Mouse (Mus musculus) testis, adult 2 months (tissue): Measurements from ENCODE around the gene Ldb1. TPM values are rescaled to one million over a fixed set of nuclear protein-coding genes. Genes with fewer than 3 reads are reported as not detected.
"Not testable (repeated sequence)": the region's sequence is repeated elsewhere in the genome, so short reads cannot be mapped to it uniquely, and the experiment has no call there.

ENCODE experiments used
- H3K27ac ChIP-seq: fragments of 200-500 bp; 2 replicates; pipeline ENCODE4 v1.5.1; 2012; ENCODE audit warnings: low read depth, low read length; ENCODE audit not compliant: control insufficient read depth, insufficient read depth
- H3K27me3 ChIP-seq: fragments of 200-500 bp; 2 replicates; pipeline ENCODE4 v1.6.1; 2012; ENCODE audit warnings: mild to moderate bottlenecking, low read length, moderate library complexity; ENCODE audit not compliant: control insufficient read depth, insufficient read depth
- H3K36me3 ChIP-seq: fragments of 200-500 bp; 2 replicates; pipeline ENCODE4 v1.6.1; 2012; ENCODE audit warnings: mild to moderate bottlenecking, low read length; ENCODE audit not compliant: control insufficient read depth, insufficient read depth
- H3K4me1 ChIP-seq: fragments of 200-500 bp; 2 replicates; pipeline ENCODE4 v1.6.1; 2012; ENCODE audit warnings: low read length; ENCODE audit not compliant: control insufficient read depth, insufficient read depth
- H3K4me3 ChIP-seq: fragments of 200-500 bp; 2 replicates; pipeline ENCODE4 v1.5.1; 2012; ENCODE audit warnings: low read depth, mild to moderate bottlenecking, low read length, moderate library complexity, mixed read lengths; ENCODE audit not compliant: control insufficient read depth
- CTCF ChIP-seq: fragments of 200-500 bp; IDR thresholded peaks from 2 replicates; pipeline ENCODE4 v1.5.1; 2012; ENCODE audit warnings: low read depth, mild to moderate bottlenecking, inconsistent platforms, low read length, moderate library complexity; ENCODE audit not compliant: control insufficient read depth, insufficient read depth, insufficient replicate concordance
- POLR2A ChIP-seq: fragments of 200-500 bp; IDR thresholded peaks from 2 replicates; pipeline ENCODE4 v1.6.1; 2012; ENCODE audit warnings: low read depth, mild to moderate bottlenecking, inconsistent platforms, low read length, moderate library complexity; ENCODE audit not compliant: control insufficient read depth
- polyA plus RNA-seq: library from polyadenylated mRNA; depleted of rRNA; stranded (reverse); fragments of >200 nt; gene quantifications from 2 replicates; pipeline ENCODE4 v1.2.3, GENCODE M21; 2012

The Ldb1 gene
- polyA plus RNA-seq, 1 experiment = 26.2 TPM

DNA sequence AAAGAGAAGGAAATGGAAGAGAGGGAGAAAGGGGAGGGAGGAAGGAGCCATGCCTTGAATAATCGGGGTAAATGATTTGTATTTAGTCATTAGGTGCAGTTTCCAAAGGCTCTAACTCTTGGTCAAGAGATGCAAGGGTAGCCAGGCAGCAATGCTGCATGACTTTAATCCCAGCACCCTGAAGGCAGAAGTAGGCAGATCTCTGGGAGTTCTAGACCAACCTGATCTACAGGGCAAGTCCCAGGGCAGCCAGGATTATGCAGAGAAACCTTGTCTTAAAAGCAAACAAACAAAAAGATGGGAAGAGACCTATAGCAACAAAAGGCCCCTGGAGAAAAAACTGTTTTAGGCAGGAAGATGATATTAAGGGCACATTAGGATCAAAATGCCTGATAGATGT is 45.6 kb downstream of the Ldb1 start:
- H3K27ac ChIP-seq = no peak overlapping the region
- H3K36me3 ChIP-seq = no peaks in the 10 kb centered on the region
- no peaks in the 10 kb centered on the region for H3K27me3 ChIP-seq
- peaks cover 6% of the 10 kb centered on the region for H3K4me1 ChIP-seq
- no peak overlapping the region for H3K4me3 ChIP-seq
- TF ChIP-seq POLR2A (no peak), CTCF (no peak)

GRCm38 (mm10) chr19:45998694-45999217 is 46.3 kb downstream of the Ldb1 start:
- H3K27ac ChIP-seq = no peak overlapping the region
- H3K4me3 ChIP-seq = peak overlapping the region; percentile 87

GRCm38 (mm10) chr19:45997785-45998693 is 47.0 kb downstream of the Ldb1 start, which contains the start of gene Armh3:
Gene Armh3 (minus strand): TSS chr19:45998488.
- peaks cover 3% of the 10 kb centered on the region for H3K4me1 ChIP-seq
- H3K4me3 ChIP-seq = peak within 1 kb of the TSS; percentile 87
- H3K36me3 ChIP-seq = no peaks in the 10 kb centered on the region
- peak; percentile 46 for TF ChIP-seq POLR2A
- no peak; the same call in 1 of the 2 replicates for TF ChIP-seq CTCF
- H3K27me3 ChIP-seq = no peaks in the 10 kb centered on the region
- peak within 1 kb of the TSS; percentile 85 for H3K27ac ChIP-seq

More at GRCm38 (mm10) chr19:45998694-45999217, 46.3 kb downstream of the Ldb1 start:
- H3K4me1 ChIP-seq = peaks cover 3% of the 10 kb centered on the region
- H3K36me3 ChIP-seq = no peaks in the 10 kb centered on the region
- TF ChIP-seq CTCF (no peak), POLR2A (no peak)
- no peaks in the 10 kb centered on the region for H3K27me3 ChIP-seq

DNA sequence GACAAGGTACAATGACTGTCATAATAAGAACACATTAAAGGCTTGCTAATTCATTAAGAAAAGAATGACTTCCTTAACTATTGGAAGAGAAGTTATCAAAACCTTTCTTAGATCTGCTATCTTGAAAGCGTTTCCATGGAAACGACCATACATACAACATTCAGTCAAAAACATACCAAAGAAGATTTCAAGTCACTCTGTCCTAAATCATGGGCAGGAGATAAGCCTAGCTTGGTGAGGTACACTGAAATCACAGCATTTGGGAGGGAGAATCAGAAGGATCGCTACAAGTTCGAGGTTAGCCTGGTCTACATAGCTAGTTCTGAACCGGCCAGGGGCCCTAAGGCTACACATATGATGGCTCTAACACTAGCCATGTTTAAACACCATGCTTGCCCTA is 47.6 kb downstream of the Ldb1 start:
- H3K4me3 ChIP-seq = peak overlapping the region; percentile 87; the same call in 1 of the 2 replicates
- no peaks in the 10 kb centered on the region for H3K27me3 ChIP-seq
- TF ChIP-seq CTCF (no peak), POLR2A (no peak)
- peaks cover 2% of the 10 kb centered on the region for H3K4me1 ChIP-seq
- no peaks in the 10 kb centered on the region for H3K36me3 ChIP-seq
- H3K27ac ChIP-seq = no peak overlapping the region

- Histone ChIP-seq H3K36me3 (no peaks in the 10 kb centered on the region), H3K27me3 (no peaks in the 10 kb centered on the region), H3K4me1 (no peaks in the 10 kb centered on the region), H3K4me3 (no peak overlapping the region), H3K27ac (no peak overlapping the region)
- TF ChIP-seq POLR2A (no peak), CTCF (no peak)
Measured at GRCm38 (mm10) chr19:45993981-45994737, 50.9 kb downstream of the Ldb1 start.

DNA sequence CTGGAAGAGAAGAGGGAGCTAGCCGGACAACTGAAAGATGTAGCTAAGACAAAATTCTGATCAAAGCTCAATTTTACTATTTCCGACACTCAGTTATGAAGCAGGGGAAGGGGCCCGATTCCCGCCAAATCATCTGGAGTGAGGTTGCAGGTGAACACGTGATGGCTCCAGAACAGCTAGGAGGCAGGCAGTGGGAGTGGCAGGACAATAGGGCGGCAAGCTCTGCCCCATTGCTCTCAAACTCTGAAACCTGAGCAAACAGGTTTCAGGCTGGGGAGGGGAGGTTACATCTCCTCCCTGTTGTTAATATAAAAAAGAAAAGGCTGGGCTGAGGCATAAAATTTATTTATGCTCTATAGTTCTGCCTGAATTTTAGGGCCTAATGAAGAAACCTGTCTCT is 51.6 kb downstream of the Ldb1 start:
- not testable (repeated sequence) for H3K4me3 ChIP-seq, H3K4me1 ChIP-seq, H3K27me3 ChIP-seq, H3K27ac ChIP-seq, H3K36me3 ChIP-seq

DNA sequence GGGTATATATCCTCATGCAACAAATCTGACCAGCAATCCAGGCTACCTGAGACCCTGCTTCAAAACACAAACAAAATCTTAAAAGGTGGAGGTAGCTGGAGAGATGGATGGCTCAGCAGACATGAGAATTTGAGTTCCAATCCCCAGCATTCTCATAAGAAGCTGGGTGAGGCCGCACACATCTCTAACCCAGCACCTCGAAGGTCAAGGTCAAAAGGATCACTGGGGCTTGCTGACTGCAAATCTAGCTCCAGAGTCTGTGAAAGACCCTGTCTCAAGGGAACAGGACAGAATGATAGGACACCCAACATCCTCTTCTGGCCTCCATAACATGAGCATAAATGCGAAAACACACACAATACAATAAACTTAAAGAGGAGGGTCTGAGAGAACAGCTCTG is 53.8 kb downstream of the Ldb1 start:
- Histone ChIP-seq H3K27me3 (no peaks in the 10 kb centered on the region), H3K36me3 (no peaks in the 10 kb centered on the region), H3K4me1 (no peaks in the 10 kb centered on the region), H3K4me3 (no peak overlapping the region), H3K27ac (no peak overlapping the region)
- TF ChIP-seq POLR2A = no peak
